Mouse (Mus musculus) C2C12 (cell line): ENCODE data around the gene Cxcl16.

Source experiments
- CTCF ChIP-seq: IDR thresholded peaks from one replicate; pipeline ENCODE4 v1.5.1; 2011; ENCODE audit not compliant: control insufficient read depth, insufficient read depth, insufficient read length
- MAX ChIP-seq: IDR thresholded peaks from one replicate; pipeline ENCODE4 v1.6.1; 2011; ENCODE audit warnings: mild to moderate bottlenecking, control low read depth
- MYOD1 ChIP-seq: IDR thresholded peaks from one replicate; pipeline ENCODE4 v1.6.1; 2011; ENCODE audit warnings: low read depth; ENCODE audit not compliant: control insufficient read depth, insufficient read length
- MYOG ChIP-seq: IDR thresholded peaks from one replicate; pipeline ENCODE4 v1.6.1; 2011; ENCODE audit not compliant: control insufficient read depth, insufficient read length; ENCODE audit errors: extremely low read depth
- USF1 ChIP-seq: IDR thresholded peaks from one replicate; pipeline ENCODE4 v1.6.1; 2011; ENCODE audit warnings: low read depth, mild to moderate bottlenecking, control low read depth, moderate library complexity

DNA sequence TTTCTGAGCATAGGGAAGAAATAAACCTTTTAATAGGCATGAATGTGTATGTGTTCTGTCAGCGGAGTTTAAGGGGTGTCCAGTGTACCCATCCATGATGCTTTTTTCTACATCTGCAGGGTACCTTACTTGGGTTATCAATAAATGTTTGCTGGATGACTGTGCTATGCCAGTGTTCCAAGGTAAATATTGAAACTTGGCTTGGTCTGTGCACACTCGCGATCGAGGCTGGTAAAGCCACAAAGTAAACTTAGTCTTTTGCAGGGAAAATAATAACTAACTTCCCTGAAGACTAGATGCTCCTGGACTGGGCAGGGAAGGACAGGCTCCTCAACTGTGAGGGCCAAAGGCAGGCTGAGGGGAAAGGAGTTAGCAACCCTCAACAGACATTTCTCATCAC is 19.1 kb downstream of the Cxcl16 start:
- TF ChIP-seq CTCF (no peak), MYOG (no peak), MYOD1 (no peak), MAX (no peak), USF1 (no peak)
